8 mouse cellular contexts compared by ENCODE assay signal in genomic region chr11:75530325-75530724, GRCm38 (mm10). TPM values are rescaled to one million over a fixed set of nuclear protein-coding genes. Genes with fewer than 3 reads are reported as not detected.
A peak's percentile ranks its signal among the peaks of the same experiment; 100 is the strongest.
DNase-seq lines count a peak whose midpoint lies in the region; ATAC-seq and TF ChIP-seq lines count a peak whose summit lies in the region.

No protein-coding gene starts in this region.

- WGBS in forebrain, embryonic 16.5 days = 0% methylated on average over 10 of the region's 10 CpGs
- under 1% methylated on average over 10 of the region's 10 CpGs for WGBS in lung, embryonic 14.5 days

- no peaks in the 10 kb centered on the region for H3K9me3 ChIP-seq in forebrain, embryonic 16.5 days (ENCODE audit: control insufficient read depth, low read length)
- H3K9me3 ChIP-seq in lung, embryonic 14.5 days (ENCODE audit: low read depth, low read length) = no peaks in the 10 kb centered on the region

- peaks cover 23% of the 10 kb centered on the region for H3K4me1 ChIP-seq in forebrain, embryonic 16.5 days (replicated peaks; ENCODE audit: control insufficient read depth, insufficient read depth, low read length)
- 0 out of 2 replicates have a peak, but pooled peaks cover 2% of the 10 kb centered on the region for H3K4me1 ChIP-seq in lung, embryonic 14.5 days (ENCODE audit: insufficient read depth)

- intact Hi-C loops in heart, postnatal 36 days (cut with DNase I) = loop anchor here (1.0 kb wide), 1 partner anchor 43 kb away; no protein-coding TSS in a partner anchor

- DNase-seq in ES-CJ7 (ENCODE audit: low read depth, low spot score) = peak; percentile 89
- DNase-seq in cerebellum, adult 18-20 months = peak; percentile 99
- DNase-seq in heart, postnatal 36 days = peak; percentile 98 to 100
- DNase-seq in layer of hippocampus, adult 2 months (ENCODE audit: low spot score in 2 of 2) = peak; percentile 94 to 100
- DNase-seq in lung, embryonic 14.5 days = peak; percentile 98
- peak; percentile 92 for DNase-seq in testis, postnatal 14 days (ENCODE audit: low spot score)

- no peaks in the 10 kb centered on the region for H3K36me3 ChIP-seq in forebrain, embryonic 16.5 days (ENCODE audit: control insufficient read depth, insufficient read depth)
- no peaks in the 10 kb centered on the region for H3K36me3 ChIP-seq in lung, embryonic 14.5 days (ENCODE audit: insufficient read depth)

- peak overlapping the region; percentile 95 for H3K4me2 ChIP-seq in forebrain, embryonic 16.5 days (ENCODE audit: low read length)
- peak overlapping the region; percentile 98 for H3K4me2 ChIP-seq in lung, embryonic 14.5 days

- ATAC-seq in forebrain, embryonic 16.5 days = peak; percentile 48; the same call in 1 of the 2 replicates
- ATAC-seq in lung, embryonic 14.5 days (ENCODE audit: insufficient read depth) = peak; percentile 65; the same call in 1 of the 2 replicates
- peak; percentile 70 for ATAC-seq in neutrophil, adult 5-6 weeks (ENCODE audit: extremely low read depth, insufficient number of reproducible peaks, low FRiP score, poor library complexity, severe bottlenecking)

- peak overlapping the region; percentile 96 for H3K27ac ChIP-seq in forebrain, embryonic 16.5 days (ENCODE audit: low read length)
- H3K27ac ChIP-seq in layer of hippocampus, adult 2 months = peak overlapping the region; percentile 99
- H3K27ac ChIP-seq in lung, embryonic 14.5 days (ENCODE audit: low read depth) = peak overlapping the region; percentile 52; the same call in 1 of the 2 replicates

- H3K9ac ChIP-seq in forebrain, embryonic 16.5 days (replicated peaks; ENCODE audit: low read depth, low read length) = peak overlapping the region; percentile 82
- H3K9ac ChIP-seq in lung, embryonic 14.5 days = peak overlapping the region; percentile 81

- peak overlapping the region; percentile 78 for H3K4me3 ChIP-seq in forebrain, embryonic 16.5 days (replicated peaks; ENCODE audit: low read length)
- H3K4me3 ChIP-seq in layer of hippocampus, adult 2 months = peak overlapping the region; percentile 65
- H3K4me3 ChIP-seq in lung, embryonic 14.5 days (ENCODE audit: low read depth, low read length) = peak overlapping the region; percentile 70

- TF ChIP-seq CTCF in layer of hippocampus, adult 2 months (conservative IDR thresholded peaks at IDR 0.05) = peak; percentile 99
- TF ChIP-seq CTCF in lung, embryonic 14.5 days (IDR thresholded peaks at IDR 0.05; ENCODE audit: low read depth) = peak; percentile 99

- H3K27me3 ChIP-seq in forebrain, embryonic 16.5 days (replicated peaks; ENCODE audit: control insufficient read depth, insufficient read depth, low read length) = no peaks in the 10 kb centered on the region
- no peaks in the 10 kb centered on the region for H3K27me3 ChIP-seq in lung, embryonic 14.5 days (ENCODE audit: insufficient read depth, low read length)

RNA-seq across cellular contexts. Expression of gene Slc43a2, which starts 1.2 kb away (rescaled TPM):
- polyA plus RNA-seq in forebrain, embryonic 16.5 days (2015; fragmentation: Nextera tagmentation; extraction: Ambion mirVana) = 12.5 and 16.4 TPM in 2 replicates
- total RNA-seq in heart, postnatal 36 days (2021) = 10 to 100 TPM; 17.7 to 22.2 TPM
- 10 to 100 TPM; 43.0 to 53.4 TPM for total RNA-seq in layer of hippocampus, adult 2 months (2021)
- polyA plus RNA-seq in lung, embryonic 14.5 days (2014; fragmentation: Nextera tagmentation; extraction: Ambion mirVana) = 4.0 and 6.4 TPM in 2 replicates
- total RNA-seq in neutrophil, adult 5-6 weeks (2017) = 44.0 and 48.4 TPM in 2 replicates

RNA-seq across cellular contexts. Expression of gene Scarf1, which starts 17.0 kb away (rescaled TPM):
- 3.6 and 4.2 TPM in 2 replicates for polyA plus RNA-seq in forebrain, embryonic 16.5 days (2015; fragmentation: Nextera tagmentation; extraction: Ambion mirVana)
- 10 to 100 TPM in 1 of 2 experiments, 1 to 10 TPM in 1; 9.1 to 10.3 TPM for total RNA-seq in heart, postnatal 36 days (2021)
- total RNA-seq in layer of hippocampus, adult 2 months (2021) = 1 to 10 TPM; 1.3 TPM
- polyA plus RNA-seq in lung, embryonic 14.5 days (2014; fragmentation: Nextera tagmentation; extraction: Ambion mirVana) = 11.6 and 15.2 TPM in 2 replicates
- not detected in 2 replicates for total RNA-seq in neutrophil, adult 5-6 weeks (2017)

RNA-seq across cellular contexts. Expression of gene Rilp, which starts 20.4 kb away (rescaled TPM):
- 1.2 and 1.3 TPM in 2 replicates for polyA plus RNA-seq in forebrain, embryonic 16.5 days (2015; fragmentation: Nextera tagmentation; extraction: Ambion mirVana)
- total RNA-seq in heart, postnatal 36 days (2021) = 10 to 100 TPM; 51.4 to 52.3 TPM
- 1 to 10 TPM; 1.6 to 1.7 TPM for total RNA-seq in layer of hippocampus, adult 2 months (2021)
- 0.43 and 0.58 TPM in 2 replicates for polyA plus RNA-seq in lung, embryonic 14.5 days (2014; fragmentation: Nextera tagmentation; extraction: Ambion mirVana)
- 0.86 TPM in 1 of 2 replicates, not detected in the other for total RNA-seq in neutrophil, adult 5-6 weeks (2017)

RNA-seq across cellular contexts. Expression of gene Prpf8, which starts 43.7 kb away (rescaled TPM):
- 54.8 and 58.5 TPM in 2 replicates for polyA plus RNA-seq in forebrain, embryonic 16.5 days (2015; fragmentation: Nextera tagmentation; extraction: Ambion mirVana)
- 10 to 100 TPM; 82.9 to 92.8 TPM for total RNA-seq in heart, postnatal 36 days (2021)
- total RNA-seq in layer of hippocampus, adult 2 months (2021) = 100 to 1,000 TPM; 131 to 139 TPM
- 96.9 and 104 TPM in 2 replicates for polyA plus RNA-seq in lung, embryonic 14.5 days (2014; fragmentation: Nextera tagmentation; extraction: Ambion mirVana)
- total RNA-seq in neutrophil, adult 5-6 weeks (2017) = 89.3 and 91.5 TPM in 2 replicates

RNA-seq across cellular contexts. Expression of gene Pitpna, which starts 57.6 kb away (rescaled TPM):
- 86.1 and 90.2 TPM in 2 replicates for polyA plus RNA-seq in forebrain, embryonic 16.5 days (2015; fragmentation: Nextera tagmentation; extraction: Ambion mirVana)
- total RNA-seq in heart, postnatal 36 days (2021) = 100 to 1,000 TPM; 103 to 112 TPM
- 100 to 1,000 TPM; 269 to 283 TPM for total RNA-seq in layer of hippocampus, adult 2 months (2021)
- polyA plus RNA-seq in lung, embryonic 14.5 days (2014; fragmentation: Nextera tagmentation; extraction: Ambion mirVana) = 84.7 and 89.6 TPM in 2 replicates
- 88.9 and 113 TPM in 2 replicates for total RNA-seq in neutrophil, adult 5-6 weeks (2017)

Comparison
In these comparisons a context has a peak if more than half of its experiments do, and no peak if none do; other contexts are left out.
1. Peak in every context shown above with its lines: DNase-seq, ATAC-seq, H3K4me3 ChIP-seq and H3K27ac ChIP-seq.
2. RNA of gene Scarf1, which starts 17.0 kb away (total RNA-seq): 9.1 to 10.3 TPM in heart, postnatal 36 days; 1.3 TPM in layer of hippocampus, adult 2 months and not detected in neutrophil, adult 5-6 weeks; every median in the first group is over 4 times any median in the second.
3. RNA of gene Rilp, which starts 20.4 kb away (total RNA-seq): 51.4 to 52.3 TPM in heart, postnatal 36 days; 1.6 to 1.7 TPM in layer of hippocampus, adult 2 months and 0.86 TPM in neutrophil, adult 5-6 weeks; every median in the first group is over 10 times any median in the second.